Mouse (Mus musculus) testis, adult 10 weeks (tissue): ENCODE data around the gene Ldlrad3. TPM values are rescaled to one million over a fixed set of nuclear protein-coding genes. Genes with fewer than 3 reads are reported as not detected.

Experiments used
- polyA plus RNA-seq: library from polyadenylated mRNA; stranded (reverse); fragments of 350-450 nt; fragmentation: Illumina TruSeq; extraction: RNeasy Lipid Tissue Mini Kit (QIAGEN cat#74804); gene quantifications from one replicate; pipeline ENCODE4 v1.2.3, GENCODE M21; 2014; ENCODE audit warnings: low read depth, low replicate concordance

Gene Ldlrad3
- polyA plus RNA-seq, result 4.7 TPM

DNA sequence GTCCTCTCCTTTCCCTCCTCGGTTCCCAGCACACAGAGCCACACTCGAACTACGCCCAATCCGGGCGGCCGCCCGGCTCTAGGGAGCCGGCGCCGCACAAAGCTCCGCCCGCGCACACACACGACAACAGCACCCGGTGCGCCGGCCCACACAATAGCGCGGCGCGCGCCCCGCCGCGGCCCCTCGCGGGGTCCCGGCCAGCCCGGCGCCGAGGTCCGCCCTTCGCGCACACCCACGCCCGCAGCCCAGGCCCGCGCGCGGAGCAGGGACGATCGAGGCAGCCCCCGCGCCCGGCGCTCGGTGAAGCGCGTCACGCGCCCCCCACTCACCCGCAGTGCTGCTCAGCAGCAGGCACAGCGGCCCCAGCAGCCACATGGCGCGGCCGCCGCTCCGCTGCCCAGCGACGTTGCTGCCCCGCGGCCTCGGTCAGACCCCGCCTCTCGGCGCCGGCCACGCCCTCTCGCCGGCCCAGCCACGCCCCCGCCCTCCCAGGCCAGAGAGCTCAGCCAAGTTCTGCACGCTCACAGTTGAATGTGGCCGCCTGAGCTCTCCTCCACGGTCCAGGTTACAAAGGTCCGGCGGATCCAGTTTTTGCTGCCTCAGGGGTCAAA lies at the start of gene Ldlrad3:
Gene Ldlrad3 (minus strand): TSS at position 435 of the 611 bp plus-strand sequence.

Other genes starting within 250 kb of the Ldlrad3 start
- 44.8 TPM for gene Trim44, start 221.4 kb upstream of the Ldlrad3 start, polyA plus RNA-seq